Mouse (Mus musculus) E14TG2a.4 (cell line): ENCODE results near the gene Daxx.

Experiments used
- CTCF ChIP-seq: conservative IDR thresholded peaks from 2 replicates; pipeline ENCODE4 v1.5.1; 2014; ENCODE audit warnings: low read length
- POU5F1 ChIP-seq: IDR thresholded peaks from 2 replicates; pipeline ENCODE4 v1.6.1; 2014; ENCODE audit warnings: low read length, borderline replicate concordance

GRCm38 (mm10) chr17:33874411-33874810 lies 34.8 kb upstream of the Daxx start:
- TF ChIP-seq CTCF (no peak), POU5F1 (no peak)
